Mouse (Mus musculus) lung, postnatal 0 days (tissue): ENCODE results near the gene Mgat4c.

Experiments used
- CTCF ChIP-seq: IDR thresholded peaks from 2 replicates; pipeline ENCODE4 v1.5.1; 2016; ENCODE audit warnings: antibody characterized with exemption, mild to moderate bottlenecking
- EP300 ChIP-seq: IDR thresholded peaks from 2 replicates; pipeline ENCODE4 v1.6.1; 2016; ENCODE audit warnings: antibody characterized with exemption, mild to moderate bottlenecking, control low read depth

DNA sequence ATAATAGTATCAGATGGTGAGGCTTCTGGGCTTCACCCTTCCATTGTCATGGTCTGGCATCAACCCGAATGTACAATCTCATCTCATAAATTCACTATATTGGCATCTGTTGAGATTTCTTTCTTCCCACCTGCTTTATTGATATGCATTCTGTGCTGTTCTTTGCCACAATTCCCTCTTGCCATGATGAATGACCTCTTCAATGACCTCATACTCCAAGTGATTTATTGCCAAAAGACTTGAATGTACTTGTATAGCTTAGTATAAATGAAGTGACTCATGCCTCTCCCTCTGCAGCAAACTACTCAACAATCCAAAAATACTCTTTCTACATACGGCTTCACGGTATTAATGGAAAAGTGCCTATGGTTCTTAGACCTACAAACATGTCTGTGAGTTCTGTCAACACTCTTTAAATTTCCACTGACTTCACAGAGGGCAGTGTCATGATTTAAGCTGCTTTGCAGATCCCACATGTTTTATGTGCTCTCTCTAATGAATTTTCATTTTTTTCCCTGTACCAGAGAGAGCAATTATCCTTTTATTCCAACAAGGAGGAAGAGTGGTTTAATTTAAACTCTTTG is 102.0 kb downstream of the Mgat4c start:
- TF ChIP-seq CTCF (no peak), EP300 (no peak)
